Mouse (Mus musculus) forelimb bud, embryonic 11.5 days (tissue): Measurements from ENCODE around the gene Ust.
A peak's percentile ranks its signal among the peaks of the same experiment; 100 is the strongest.

Source experiments
- DNase-seq: peaks from one replicate; pipeline ENCODE4 v3.0.0-alpha.2; 2012; ENCODE audit warnings: low read depth, low spot score

Ust gene

GRCm38 (mm10) chr10:8504832-8505231 lies 13.8 kb downstream of the Ust start:
- no peak for DNase-seq

DNA sequence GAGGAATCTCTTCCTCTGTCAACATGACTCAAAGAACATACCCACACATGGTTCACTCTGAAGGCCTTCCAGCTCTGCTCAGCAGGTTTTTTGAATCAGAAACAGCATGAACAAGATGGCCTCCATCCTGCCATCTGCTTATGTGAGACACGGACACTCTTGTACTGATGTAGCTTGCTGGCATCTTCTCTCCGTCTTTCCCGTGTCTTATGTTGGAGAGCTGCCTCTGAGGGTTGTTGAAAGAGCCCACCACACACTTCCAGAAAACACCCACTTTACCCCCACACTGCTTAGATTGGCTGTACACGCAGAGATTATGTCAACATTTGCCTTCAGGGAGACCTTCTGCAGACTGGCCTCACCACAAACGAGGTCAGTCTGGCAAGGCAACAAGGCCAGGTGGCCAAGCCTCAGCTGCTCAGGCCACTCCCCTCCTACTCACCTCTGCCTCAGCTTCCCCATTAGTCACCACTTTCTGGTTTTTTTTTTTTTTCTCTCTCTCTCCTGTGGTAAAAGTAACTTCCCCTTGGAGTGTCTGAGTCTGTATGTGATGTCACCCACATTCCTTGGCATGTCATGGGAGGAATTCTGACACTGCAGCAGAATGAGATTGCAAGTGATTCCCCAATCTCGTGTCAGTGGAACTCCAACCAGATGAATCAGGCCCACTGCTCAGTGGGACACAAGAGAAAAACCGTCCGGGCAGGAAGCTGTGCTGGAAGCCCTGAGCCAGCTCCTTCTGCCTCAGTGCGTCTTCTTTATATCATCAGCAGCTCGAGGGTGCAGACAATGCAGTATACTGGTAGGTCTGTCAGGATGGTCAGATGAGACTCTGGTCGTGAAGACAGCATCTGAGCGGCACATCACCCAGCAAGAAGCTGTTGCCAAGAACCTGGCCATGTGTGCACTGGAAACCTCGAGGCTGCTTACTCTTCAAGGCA lies 19.4 kb downstream of the Ust start:
- no peak for DNase-seq

GRCm38 (mm10) chr10:8495543-8496141 lies 23.0 kb downstream of the Ust start:
- DNase-seq: no peak

- DNase-seq: no peak
Observed at GRCm38 (mm10) chr10:8491909-8492591, 26.6 kb downstream of the Ust start.

GRCm38 (mm10) chr10:8487388-8487787 lies 31.2 kb downstream of the Ust start:
- no peak for DNase-seq

GRCm38 (mm10) chr10:8484487-8484886 lies 34.1 kb downstream of the Ust start:
- no peak for DNase-seq

- DNase-seq: no peak
Observed at GRCm38 (mm10) chr10:8482779-8483178, 35.8 kb downstream of the Ust start.

DNA sequence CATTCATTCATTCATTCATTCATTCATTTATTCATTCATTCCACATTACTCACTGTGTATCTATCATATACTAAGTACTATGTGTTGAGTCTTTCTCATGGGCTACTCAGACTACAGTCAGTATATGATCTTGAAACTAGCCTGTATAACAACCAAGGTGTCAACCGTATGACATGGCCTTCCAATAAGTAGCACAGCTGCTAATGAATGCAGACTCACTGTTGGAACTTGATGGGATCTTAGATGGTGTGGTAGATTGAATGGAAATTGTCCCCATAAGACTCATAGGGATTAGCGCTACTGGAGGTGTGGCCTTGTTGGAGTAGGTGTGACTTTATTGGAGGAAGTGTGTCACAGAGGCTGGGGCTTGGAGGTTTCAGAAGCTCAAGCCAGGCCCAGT lies 38.8 kb downstream of the Ust start:
- no peak for DNase-seq

DNA sequence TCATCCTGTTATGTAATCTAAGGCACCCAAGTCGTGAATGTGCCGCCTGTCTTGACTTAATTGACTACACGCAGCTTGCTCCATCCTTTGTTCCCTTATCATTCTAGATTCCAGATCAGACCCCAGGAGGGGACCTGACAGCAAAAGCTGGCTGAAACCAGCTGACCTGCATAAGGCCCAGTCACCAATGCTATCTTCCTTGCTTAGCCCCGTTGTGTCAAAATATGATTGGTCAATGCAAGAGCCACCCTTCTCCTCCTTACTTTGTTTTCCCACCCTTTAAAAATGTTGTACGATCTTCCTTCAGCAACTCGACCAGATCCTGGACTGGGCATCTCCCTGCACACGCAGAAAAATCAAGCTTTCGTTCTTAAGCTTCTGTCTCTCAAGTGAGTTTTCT lies 40.7 kb downstream of the Ust start:
- DNase-seq: no peak

- DNase-seq: no peak
Observed at GRCm38 (mm10) chr10:8471995-8472394, 46.6 kb downstream of the Ust start.

DNA sequence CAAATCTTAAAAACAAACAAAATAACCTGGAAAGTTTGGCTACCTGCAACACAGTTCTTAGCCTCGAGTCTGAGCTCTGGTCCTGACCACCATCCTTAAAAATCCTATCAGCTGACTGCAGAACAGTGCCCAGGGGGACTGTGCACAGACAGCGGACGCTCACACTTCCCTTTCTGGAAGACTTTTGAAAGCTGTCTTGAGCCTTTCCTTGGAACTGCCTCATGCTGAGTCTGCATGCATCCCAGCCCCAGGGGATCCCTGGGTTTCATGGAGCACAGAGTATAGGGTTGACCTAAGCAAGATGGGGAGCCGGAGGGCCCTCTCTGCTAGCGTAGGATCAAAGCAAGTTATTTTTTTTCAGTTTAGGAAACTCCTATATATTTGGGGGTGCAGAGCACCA lies 47.6 kb downstream of the Ust start:
- no peak for DNase-seq

GRCm38 (mm10) chr10:8469516-8469915 lies 49.1 kb downstream of the Ust start:
- DNase-seq: no peak

DNA sequence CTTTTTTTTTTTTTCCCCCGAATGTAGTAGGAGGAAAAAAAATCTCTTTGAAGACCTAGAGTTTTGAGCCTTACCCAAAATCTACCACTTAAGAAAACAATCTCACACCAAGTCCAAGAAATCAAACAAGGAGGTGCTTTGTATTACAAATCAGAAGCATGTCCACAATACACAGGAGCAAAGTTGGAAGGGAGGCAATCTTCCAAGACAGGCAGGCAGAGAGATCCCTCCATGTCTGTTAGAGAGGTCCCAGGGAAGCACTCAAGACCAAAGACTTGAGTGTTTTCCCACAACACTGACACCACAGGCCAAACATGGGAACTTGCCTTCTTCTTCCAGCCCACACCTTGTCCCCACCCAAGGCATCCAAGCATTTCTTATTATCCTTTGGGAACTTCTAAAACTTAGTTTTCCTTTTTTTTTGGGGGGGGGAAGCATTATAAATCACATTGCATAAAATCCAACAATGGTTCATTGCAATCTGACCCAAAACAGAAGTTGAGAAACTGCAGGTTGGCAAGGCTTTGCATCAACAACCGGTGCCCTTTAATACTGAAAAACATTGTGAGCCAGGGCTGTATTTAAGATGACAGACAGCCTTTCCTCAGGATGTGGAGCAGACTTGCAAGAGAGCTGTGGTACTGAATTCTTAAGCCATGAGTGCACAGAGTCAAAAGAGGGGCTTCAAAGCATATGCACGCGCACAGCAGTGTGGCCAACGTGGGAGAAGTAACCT lies 49.8 kb downstream of the Ust start:
- no peak for DNase-seq

- no peak for DNase-seq
Observed at GRCm38 (mm10) chr10:8465918-8466317, 52.7 kb downstream of the Ust start.

- no peak for DNase-seq
Observed at GRCm38 (mm10) chr10:8465216-8465615, 53.4 kb downstream of the Ust start.

GRCm38 (mm10) chr10:8461372-8461771 lies 57.3 kb downstream of the Ust start:
- no peak for DNase-seq

GRCm38 (mm10) chr10:8454711-8455110 lies 63.9 kb downstream of the Ust start:
- DNase-seq: no peak

GRCm38 (mm10) chr10:8447681-8448080 lies 70.9 kb downstream of the Ust start:
- DNase-seq: no peak

- DNase-seq: no peak
Observed at GRCm38 (mm10) chr10:8446972-8447371, 71.7 kb downstream of the Ust start.

- peak; percentile 64 for DNase-seq
Observed at GRCm38 (mm10) chr10:8444052-8444451, 74.6 kb downstream of the Ust start.

DNA sequence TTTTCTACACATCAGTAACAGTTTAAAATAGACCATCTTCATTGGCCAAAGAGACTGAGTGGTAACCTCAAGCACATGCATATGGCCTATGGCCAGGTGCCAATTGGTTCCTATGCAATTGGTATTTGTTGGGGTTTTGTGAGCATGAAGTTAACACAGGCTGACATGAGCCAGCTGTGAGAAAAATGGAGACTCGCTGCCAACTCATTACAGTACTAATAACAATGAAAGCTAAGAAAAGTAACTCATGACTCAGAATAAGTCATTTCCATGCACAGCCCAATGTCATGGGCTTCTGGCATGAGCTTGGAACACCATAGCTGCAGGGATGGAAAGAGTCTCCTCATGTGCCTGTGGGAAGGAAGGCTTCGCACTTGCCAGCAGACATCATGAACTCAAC lies 86.8 kb downstream of the Ust start:
- no peak for DNase-seq
